Mouse (Mus musculus) heart, adult 9 months (tissue): ENCODE data around the gene Ino80.

Experiments used
- DNase-seq, 2 experiments: peaks; one replicate each; pipeline ENCODE4 v3.0.0; 2022; ENCODE audit warnings: low spot score in 2 of 2

Ino80 gene

DNA sequence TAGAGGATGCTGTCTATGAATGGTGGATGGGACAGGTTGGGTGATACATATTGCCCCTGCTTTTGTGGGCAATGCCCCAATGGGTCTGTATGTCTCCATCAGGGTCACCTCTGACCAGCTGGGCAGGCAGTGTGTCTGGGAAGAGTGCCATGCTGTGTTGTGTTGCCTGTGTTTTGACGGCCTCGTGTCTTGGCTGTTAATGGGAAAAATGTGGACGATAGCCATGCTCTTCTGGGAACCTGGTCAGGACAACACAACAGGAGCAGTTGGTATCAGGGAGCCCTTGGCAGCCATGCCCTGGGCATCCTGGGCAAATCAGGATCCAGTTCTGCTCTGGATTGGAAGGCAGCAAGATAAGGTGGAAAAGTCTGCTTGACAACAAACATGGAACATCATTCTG is 122.4 kb downstream of the Ino80 start:
- DNase-seq: peak; percentile 83 to 88

DNA sequence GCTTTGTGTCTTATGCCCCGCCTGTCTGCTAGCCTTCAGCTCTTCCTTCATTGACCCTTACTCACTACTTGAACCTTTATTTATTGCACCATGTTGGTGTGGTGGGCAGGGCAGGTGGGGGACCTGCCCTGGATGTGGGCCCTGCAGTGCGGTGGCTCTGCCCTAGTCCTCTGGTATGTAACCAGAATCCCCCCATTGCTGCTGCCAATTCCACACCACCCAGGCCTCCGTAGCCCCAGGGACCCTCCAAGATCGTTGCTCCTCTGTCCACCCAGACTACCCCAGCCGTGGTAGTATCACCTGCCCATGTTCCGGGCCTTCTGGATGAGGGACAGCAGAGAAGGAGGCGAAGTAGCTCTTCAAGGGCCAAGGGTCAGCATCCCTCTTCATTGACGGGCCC is 123.8 kb downstream of the Ino80 start:
- DNase-seq: no peak

DNA sequence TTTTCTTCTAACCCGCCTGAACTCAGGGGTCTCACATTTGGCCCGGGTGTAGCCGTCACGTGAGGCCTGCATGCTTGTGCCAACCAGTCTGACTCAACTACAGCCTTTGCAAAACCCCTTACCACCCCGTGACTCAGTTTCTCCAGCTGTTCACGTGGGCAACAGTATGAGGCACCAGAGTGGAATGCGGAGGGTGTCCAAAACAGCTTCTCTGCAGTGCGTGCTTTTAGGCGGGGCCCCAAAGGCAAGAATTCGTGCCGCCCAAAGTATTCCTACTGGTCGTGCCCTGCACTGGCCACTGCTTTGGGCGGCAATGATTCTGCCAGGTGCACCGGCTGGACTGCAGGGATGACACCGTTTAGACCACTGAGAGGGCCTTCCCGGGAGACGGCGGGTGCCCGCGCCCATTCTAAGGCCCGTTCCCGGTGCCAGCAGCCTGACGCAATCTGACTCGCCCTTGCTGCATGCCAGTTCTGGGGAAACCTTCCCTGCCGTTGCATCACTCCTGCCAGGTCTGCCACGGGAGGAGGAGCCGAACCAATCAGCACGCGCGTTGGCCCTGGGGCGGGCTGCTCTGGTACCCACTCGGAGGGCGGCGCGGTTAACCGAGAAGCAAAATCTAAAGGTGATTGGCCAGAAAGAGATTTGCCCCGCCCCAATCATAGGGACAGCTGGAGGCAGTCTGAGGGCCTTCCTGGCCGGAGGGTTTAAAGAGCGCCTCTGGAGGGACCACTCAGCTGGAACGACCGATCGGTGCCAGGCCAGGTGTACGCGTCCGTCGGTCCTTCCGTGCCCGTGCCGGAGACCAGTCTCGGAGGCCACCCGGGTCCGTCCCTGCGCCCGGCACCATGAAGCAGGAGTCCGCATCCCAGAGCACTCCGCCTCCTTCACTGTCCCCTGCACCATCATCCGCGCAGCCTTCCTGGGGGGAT is 126.7 kb downstream of the Ino80 start, which contains the start of gene Chac1:
TSS of gene Chac1 (plus strand) at position 675 of the 932 bp plus-strand sequence.
- DNase-seq: peak; percentile 80 to 82

DNA sequence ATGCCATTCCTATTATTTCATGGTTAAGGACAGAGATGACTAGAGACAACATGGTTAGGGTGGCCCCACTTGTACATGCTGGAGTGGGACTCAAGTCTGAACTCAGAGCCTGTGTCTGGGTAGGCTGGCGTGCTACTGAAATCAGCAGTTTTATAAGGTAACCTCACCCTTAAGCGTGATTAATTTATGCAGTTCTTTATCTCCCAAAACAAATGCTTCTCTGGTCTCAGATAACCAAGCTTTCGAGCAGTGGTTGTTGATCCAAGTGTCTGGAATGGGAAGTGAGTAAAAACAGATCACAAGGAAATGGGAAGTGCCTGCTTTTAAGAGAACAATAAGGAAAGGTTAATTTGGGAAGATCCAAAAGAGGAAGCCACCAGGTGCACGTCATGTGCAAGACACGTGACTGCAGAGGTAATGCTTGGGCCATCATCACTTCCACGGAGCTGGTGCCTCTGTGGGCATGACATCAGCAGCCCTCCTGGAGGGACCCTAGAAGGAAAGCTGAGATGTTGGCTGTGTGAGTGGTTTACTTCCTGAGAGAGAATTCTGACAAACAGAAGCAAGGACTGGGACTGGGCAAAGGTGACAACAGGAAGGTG is 132.8 kb downstream of the Ino80 start:
- no peak for DNase-seq

DNA sequence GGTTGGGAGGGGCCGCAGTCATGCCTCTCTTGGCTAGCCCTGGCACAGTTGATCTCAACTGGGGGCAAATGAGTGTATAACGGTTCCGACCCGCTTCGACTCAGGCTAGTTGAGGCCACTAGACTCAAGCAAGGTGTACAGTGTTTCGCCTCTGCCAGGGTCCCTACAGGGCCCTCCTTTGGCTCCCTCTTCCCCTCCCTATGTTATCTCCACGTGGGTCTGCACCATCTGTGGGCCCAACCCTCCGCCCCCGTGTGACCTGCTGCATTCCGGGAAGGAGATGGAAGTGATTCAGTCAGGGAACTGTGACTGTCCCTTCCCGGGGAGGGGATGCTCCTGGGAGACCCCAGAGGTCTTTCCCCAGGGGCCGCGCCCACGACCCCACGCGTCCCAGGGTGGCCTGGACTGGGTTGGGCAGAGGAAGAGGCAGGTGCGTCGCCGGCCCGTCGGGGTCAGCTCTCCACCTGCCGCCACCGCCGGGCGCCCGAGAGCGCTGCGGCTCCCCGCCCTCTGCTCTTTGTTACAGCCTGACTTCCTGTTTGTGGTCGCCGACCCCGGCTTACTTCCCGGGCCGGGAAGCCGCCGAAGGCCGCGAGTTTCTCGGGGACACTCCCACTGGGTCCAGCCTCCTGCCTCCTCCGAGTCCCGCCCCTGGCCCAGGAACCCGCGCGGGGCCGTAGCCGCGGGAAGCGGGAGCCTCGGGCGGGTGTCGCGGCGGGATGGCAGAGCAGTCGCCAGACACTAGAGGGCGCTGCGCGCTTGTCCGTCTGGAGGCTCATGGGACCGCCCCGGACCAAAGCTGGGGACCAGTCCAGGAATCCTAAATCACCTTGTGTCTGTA is 139.8 kb downstream of the Ino80 start:
- DNase-seq: peak; percentile 93 to 94

DNA sequence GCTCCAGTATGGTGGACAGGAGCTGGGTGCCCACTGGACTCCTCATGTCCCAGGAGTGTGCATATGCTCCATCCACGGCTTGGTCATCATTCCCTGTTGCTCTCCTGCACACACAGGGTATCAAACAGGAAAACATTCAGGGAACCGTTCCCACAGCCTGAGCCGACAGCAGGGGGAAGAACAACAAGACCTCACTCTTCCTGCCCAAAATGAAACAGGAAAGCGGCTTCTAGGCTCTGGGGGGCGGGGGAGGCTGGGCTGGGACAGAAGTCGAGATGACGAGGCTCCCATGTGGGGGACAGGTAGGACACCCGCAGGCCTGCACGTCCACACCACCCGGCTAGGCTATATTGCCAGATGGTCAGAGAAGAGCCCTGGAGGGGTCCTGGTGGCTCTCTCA is 141.0 kb downstream of the Ino80 start:
- DNase-seq: peak; percentile 47 to 75

DNA sequence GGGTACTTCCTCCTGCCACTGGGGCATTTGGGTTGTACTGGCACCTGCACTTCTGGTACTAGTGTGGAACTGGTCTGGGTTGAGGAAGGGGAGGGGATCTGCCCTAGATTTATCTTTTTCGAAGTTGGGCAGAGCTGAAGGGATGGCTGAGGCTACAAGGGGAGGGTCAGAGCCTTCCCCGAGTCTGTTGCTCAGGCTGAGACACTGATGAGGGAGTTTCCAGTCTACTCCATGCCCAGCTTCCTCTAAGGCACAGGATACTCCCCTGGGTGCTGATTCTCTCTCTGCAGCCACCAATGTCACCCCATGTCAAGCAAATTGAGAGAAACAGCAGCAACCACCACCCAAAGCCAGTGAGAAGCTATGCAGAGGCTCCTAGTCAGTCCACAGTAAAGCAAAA is 141.5 kb downstream of the Ino80 start:
- no peak for DNase-seq

DNA sequence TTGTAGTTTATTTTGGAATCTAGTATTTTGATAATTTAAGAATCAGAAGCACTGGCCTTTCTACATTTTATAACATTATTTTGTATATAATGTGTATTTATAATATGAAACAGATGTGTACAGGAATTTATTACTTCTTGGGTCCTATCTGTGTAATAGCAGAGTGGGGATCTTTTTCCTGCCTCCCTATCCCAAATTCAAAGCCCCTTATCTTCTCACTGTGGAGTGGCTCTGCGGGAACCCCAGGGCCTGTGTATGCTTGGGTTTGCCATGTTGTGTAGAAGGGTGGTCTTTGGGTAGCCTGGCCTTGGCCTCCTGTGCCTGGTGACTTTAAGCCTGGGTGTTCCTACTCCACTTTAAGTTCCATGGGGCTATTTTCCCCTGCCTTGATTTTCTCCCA is 142.0 kb downstream of the Ino80 start:
- DNase-seq: no peak

DNA sequence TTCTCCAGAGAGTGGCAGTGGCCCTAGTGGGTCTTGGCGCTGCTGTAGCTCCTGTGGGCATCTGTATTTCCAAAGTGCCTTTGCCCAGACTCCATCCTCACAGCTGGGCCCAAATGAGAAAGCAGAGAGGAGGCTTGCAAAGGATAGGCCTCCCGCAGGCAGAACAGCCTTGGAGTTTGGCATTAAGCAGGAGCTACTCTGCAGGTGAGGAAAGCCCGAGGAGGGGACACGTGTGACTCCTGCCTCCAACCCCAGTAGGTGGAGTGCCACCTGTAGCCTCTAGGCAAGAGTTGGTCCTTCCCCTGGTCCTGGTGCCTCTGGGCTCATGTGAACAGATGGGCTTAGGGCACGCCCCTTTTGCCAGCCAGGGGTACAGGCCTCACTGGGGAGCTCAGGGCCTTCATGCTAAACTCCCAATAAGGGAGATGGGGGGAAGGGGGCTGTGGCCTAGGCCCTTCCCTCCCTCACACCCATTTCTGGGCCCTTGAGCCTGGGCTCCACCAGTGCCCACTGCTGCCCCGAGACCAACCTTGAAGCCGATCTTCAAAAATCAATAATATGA is 142.4 kb downstream of the Ino80 start:
- DNase-seq: no peak

DNA sequence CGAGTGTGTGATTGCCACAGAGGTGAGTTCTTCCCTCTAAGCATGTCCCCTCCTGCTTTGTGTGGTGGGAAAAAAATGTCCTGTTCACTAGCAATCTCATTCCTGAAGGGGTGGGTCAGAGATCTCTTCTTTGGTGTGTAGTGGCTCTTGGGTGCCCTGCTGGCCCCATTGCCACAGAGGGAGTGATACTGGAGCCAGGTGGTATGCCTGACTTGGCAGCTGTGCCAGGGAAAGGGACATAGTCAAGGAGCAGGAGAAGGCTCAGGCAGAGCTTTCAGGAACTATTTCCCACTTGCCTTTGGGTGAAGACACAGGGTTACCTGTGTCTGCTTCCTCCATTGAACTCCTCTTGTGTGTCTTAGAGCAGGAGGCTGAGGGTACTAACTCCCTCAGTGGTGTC is 143.4 kb downstream of the Ino80 start:
- no peak for DNase-seq

DNA sequence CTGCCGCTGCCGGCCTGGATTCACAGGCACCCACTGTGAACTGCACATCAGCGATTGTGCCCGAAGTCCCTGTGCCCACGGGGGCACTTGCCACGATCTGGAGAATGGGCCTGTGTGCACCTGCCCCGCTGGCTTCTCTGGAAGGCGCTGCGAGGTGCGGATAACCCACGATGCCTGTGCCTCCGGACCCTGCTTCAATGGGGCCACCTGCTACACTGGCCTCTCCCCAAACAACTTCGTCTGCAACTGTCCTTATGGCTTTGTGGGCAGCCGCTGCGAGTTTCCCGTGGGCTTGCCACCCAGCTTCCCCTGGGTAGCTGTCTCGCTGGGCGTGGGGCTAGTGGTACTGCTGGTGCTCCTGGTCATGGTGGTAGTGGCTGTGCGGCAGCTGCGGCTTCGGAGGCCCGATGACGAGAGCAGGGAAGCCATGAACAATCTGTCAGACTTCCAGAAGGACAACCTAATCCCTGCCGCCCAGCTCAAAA is 145.3 kb downstream of the Ino80 start:
- no peak for DNase-seq

DNA sequence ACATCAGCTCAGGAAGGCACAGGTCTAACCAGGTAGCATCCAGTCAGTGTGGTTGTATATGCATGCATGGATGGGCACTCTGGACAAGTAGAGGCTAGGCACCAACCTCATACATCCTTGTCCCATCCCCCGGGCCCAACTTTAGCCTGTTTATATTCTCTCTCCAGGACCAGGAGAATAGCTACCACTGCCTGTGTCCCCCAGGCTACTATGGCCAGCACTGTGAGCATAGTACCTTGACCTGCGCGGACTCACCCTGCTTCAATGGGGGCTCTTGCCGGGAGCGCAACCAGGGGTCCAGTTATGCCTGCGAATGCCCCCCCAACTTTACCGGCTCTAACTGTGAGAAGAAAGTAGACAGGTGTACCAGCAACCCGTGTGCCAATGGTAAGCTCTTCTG is 146.7 kb downstream of the Ino80 start:
- no peak for DNase-seq

DNA sequence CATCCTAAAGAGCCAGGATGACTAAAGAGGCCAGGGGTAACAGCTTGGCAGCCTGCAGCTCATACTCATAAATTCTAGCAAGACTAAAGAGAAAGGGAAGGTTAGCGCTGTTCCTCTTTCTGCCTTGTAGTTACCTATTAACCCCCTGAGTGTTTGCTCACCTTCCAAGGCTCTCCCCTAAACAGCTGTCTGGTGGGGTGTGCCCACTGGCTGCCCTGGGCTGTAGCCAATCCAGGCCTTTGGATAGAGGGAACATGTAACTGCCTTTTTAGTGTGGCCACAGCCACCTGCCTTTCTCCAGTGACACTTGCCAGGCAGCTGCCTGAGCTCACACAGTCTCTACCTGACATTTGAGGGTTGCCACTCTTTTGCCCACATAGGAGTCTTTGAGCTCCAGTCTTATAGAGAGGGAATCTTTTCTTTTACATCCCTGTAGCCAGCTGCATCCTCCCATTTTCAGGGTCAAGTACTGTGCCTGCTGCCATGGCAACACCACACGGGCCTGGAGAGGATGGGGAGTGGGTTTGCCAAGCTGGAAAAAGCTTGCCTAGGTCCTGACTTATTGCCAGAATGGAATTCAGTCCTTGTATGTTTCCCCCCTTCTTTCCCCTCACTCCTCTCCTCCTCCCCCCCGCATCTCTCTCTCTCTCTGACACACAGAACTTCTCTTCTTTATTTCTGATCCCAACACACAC is 148.2 kb downstream of the Ino80 start:
- no peak for DNase-seq

DNA sequence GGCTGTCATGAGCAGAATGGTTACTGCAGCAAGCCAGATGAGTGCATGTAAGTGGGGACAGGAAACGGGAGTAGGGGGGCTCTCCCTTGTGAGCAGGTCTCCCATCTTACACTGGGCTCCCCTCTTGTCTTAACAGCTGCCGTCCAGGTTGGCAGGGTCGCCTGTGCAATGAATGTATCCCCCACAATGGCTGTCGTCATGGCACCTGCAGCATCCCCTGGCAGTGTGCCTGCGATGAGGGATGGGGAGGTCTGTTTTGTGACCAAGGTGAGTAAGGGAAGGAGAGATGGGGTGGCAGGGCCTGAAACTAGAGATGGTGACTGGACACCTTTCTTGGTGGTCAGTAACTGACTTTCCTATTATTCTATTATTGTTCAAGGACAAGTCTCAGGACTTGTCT is 148.9 kb downstream of the Ino80 start:
- no peak for DNase-seq

DNA sequence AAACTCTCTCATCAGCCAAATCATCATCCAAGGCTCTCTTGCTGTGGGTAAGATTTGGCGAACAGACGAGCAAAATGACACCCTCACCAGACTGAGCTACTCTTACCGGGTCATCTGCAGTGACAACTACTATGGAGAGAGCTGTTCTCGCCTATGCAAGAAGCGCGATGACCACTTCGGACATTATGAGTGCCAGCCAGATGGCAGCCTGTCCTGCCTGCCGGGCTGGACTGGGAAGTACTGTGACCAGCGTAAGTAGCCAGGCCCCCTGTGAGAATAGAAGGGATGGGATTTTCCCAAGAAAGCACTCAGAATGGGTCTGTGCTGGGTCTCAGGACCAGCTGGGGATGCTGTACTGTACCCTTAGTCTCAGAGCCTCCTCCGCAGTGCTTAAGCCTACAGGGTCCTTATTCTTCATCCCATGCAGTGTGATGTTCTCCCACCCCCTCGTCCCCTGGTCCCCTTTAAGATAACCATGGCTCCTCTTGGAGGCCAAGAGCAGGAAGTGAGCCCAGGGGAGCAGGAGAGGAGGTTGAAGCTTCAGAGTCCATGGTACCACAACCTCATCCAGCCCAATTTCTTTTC is 149.5 kb downstream of the Ino80 start:
- DNase-seq: no peak

DNA sequence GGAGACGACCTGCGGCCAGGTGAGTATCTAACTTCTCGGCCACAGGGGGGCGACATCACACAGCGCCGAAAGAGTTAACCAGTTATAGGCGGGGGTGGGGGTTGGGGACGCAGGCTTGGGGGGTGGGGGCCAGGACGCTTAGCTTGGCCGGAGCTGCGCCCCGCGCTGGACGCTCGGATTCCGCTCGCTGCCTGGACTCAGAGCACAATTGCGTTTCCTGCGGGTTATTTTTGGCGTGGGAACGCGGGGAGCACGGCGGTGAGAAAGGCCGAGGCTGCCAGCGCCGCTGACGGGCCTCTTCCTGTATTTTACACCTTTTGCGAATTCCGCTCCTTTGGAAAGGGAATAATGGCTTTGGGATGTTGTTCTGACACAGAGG is 150.4 kb downstream of the Ino80 start:
- DNase-seq: peak; percentile 82 to 85

DNA sequence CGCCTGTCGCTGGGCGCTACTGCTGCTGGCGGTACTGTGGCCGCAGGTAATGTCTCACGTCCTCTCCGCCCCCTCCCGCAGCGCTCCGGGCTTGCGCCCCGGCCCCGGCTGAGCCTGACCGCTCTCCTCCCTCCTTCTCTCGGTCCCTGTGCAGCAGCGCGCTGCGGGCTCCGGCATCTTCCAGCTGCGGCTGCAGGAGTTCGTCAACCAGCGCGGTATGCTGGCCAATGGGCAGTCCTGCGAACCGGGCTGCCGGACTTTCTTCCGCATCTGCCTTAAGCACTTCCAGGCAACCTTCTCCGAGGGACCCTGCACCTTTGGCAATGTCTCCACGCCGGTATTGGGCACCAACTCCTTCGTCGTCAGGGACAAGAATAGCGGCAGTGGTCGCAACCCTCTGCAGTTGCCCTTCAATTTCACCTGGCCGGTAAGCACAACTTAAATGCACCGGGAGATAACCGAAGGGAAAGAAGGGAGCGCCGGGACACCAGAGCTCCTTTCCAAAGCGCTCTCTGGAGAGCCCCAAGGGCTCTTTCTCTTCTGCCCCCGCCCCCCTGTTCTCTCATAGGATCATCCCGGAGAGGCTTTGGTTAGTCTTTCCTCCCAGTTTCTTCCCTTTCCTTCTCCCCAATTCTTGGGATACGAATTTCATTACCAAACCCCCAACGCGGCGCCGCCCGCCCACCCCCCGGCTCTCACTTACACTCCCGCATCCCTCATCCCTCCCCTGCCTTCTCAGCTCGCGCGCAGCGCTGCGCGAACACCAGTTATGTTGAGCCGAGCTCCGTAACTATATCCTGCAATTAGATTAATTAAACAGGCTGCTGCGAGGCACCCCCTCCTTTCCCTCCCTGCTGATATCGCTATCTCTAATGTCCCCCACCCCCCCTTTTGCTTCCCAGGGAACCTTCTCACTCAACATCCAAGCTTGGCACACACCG is 151.1 kb downstream of the Ino80 start:
- DNase-seq: no peak

DNA sequence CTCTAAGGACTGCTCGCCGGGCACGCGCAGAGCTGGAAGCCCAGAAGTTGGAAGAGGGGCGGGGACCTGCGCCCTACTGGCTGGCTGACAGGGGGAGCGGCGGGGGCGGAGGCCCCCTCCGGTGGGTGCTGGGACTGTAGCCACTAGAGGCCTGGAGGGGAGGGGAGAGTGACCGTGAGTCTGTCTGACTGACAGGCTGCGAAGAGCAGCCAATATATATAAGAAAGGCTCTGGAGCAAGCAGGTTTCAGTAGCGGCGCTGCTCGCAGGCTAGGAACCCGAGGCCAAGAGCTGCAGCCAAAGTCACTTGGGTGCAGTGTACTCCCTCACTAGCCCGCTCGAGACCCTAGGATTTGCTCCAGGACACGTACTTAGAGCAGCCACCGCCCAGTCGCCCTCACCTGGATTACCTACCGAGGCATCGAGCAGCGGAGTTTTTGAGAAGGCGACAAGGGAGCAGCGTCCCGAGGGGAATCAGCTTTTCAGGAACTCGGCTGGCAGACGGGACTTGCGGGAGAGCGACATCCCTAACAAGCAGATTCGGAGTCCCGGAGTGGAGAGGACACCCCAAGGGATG is 151.8 kb downstream of the Ino80 start, which contains the start of gene Dll4:
TSS of gene Dll4 (plus strand) at position 217 of the 576 bp plus-strand sequence.
- DNase-seq: peak; percentile 76 to 90
